Mouse (Mus musculus): ENCODE measurements at regions not wholly inside any gene's neighbourhood (a gene's known extent, or its start where the extent isn't known, plus 50 kb on each side); places are given as distances from the start of the nearest gene placed in this dataset.

DNA sequence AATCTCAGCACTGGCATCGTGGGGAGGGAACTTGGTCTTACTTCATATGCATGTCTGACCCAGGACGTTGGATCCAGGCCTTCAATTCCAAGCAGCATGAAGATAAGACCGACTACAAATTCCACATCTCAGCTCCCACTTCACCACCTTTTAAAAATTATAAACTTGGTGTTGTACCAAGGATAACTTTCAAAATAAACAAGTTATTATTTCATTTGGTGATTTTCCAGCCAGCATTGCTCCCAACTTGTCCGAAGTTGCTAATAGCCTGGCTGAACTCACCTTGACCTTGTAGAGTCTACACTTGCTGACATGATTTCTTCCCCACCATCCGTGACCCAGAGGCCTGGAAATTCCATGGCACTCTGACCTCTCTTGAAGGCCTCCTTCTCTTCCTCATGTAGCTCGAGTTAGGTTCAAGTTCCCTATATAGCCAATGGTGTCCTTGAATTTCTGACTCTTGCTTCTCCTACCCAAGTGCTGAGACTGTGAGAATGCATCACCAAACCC lies 123.7 kb downstream of the Thbs2 start:
- Histone ChIP-seq H3K4me3 (ENCODE audit: low read depth, low read length) (no peak overlapping the region), H3K36me3 (ENCODE audit: control insufficient read depth, insufficient read depth, low read length, poor library complexity, severe bottlenecking) (no peaks in the 10 kb centered on the region), H3K27me3 (ENCODE audit: control insufficient read depth, insufficient read depth, low read length, poor library complexity, severe bottlenecking) (no peaks in the 10 kb centered on the region), H3K9me3 (replicated peaks; ENCODE audit: control insufficient read depth, insufficient read depth, low read length, poor library complexity, severe bottlenecking) (no peaks in the 10 kb centered on the region), H3K9ac (ENCODE audit: low read depth, poor library complexity, severe bottlenecking) (no peak overlapping the region), H3K27ac (ENCODE audit: insufficient read depth, low read length) (no peak overlapping the region), H3K4me1 (ENCODE audit: control insufficient read depth, insufficient read depth, low read length) (no peaks in the 10 kb centered on the region)
- no peak for TF ChIP-seq POLR2A (IDR thresholded peaks at IDR 0.05; ENCODE audit: insufficient read depth, low read length)

DNA sequence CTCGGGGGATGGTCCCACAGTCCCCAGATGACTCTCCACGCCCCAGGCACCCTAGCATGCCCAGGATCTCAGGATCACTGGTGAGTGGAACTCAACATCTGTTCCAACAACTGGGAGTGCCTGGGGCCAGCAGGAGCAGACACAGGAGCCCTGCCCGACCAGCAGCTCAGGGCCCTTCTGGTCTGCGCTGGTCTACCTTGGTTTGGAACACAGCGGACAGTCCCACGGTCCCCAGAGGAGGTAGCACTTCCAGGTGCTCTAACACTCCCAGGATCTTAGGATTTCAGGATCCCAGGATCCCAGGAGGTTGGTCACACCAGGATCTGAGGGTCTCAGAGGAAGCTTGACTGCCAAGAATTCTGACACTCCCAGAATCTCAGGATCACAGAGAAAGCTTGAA lies 131.8 kb downstream of the Thbs2 start:
- H3K4me1 ChIP-seq (ENCODE audit: control insufficient read depth, insufficient read depth, low read length): no peaks in the 10 kb centered on the region
- no peaks in the 10 kb centered on the region for H3K9me3 ChIP-seq (replicated peaks; ENCODE audit: control insufficient read depth, insufficient read depth, low read length, poor library complexity, severe bottlenecking)
- H3K27me3 ChIP-seq (ENCODE audit: control insufficient read depth, insufficient read depth, low read length, poor library complexity, severe bottlenecking): no peaks in the 10 kb centered on the region
- no peak overlapping the region for H3K27ac ChIP-seq (ENCODE audit: insufficient read depth, low read length)
- no peak overlapping the region for H3K9ac ChIP-seq (ENCODE audit: low read depth, poor library complexity, severe bottlenecking)
- H3K36me3 ChIP-seq (ENCODE audit: control insufficient read depth, insufficient read depth, low read length, poor library complexity, severe bottlenecking): no peaks in the 10 kb centered on the region
- no peak for TF ChIP-seq EP300 (IDR thresholded peaks at IDR 0.05; ENCODE audit: insufficient read depth, low read depth, low read length)
- no peak for TF ChIP-seq POLR2A (IDR thresholded peaks at IDR 0.05; ENCODE audit: insufficient read depth, low read length)
- TF ChIP-seq CTCF (IDR thresholded peaks at IDR 0.05; ENCODE audit: low read depth, low read length): no peak
- H3K4me3 ChIP-seq (ENCODE audit: low read depth, low read length): no peak overlapping the region

DNA sequence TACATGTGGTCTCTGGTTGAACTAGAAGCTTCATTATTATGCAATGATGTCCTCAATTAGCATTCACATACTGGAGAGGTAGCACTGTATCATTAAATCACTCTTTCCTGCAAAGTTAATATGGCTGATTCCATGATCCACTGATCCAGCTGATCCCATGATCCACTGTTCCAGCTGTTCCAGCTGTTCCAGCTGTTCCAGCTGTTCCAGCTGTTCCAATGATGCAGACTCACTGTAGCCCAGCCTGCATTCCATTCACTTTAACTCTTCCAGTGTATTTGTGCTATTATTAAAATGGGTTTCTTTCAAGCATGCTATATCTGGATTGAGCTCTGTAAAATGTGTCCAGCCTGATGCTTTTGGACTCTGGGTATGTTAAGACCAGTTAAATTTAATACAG lies 136.8 kb downstream of the Thbs2 start:
- no peaks in the 10 kb centered on the region for H3K36me3 ChIP-seq (ENCODE audit: control insufficient read depth, insufficient read depth, low read length, poor library complexity, severe bottlenecking)
- H3K4me1 ChIP-seq (ENCODE audit: control insufficient read depth, insufficient read depth, low read length): no peaks in the 10 kb centered on the region
- TF ChIP-seq POLR2A (IDR thresholded peaks at IDR 0.05; ENCODE audit: insufficient read depth, low read length): no peak
- no peak for TF ChIP-seq EP300 (IDR thresholded peaks at IDR 0.05; ENCODE audit: insufficient read depth, low read depth, low read length)
- no peak for TF ChIP-seq CTCF (IDR thresholded peaks at IDR 0.05; ENCODE audit: low read depth, low read length)
- no peak overlapping the region for H3K9ac ChIP-seq (ENCODE audit: low read depth, poor library complexity, severe bottlenecking)
- H3K4me3 ChIP-seq (ENCODE audit: low read depth, low read length): no peak overlapping the region
- H3K27ac ChIP-seq (ENCODE audit: insufficient read depth, low read length): no peak overlapping the region
- H3K9me3 ChIP-seq (replicated peaks; ENCODE audit: control insufficient read depth, insufficient read depth, low read length, poor library complexity, severe bottlenecking): no peaks in the 10 kb centered on the region
- no peaks in the 10 kb centered on the region; the same call in 1 of the 2 replicates for H3K27me3 ChIP-seq (ENCODE audit: control insufficient read depth, insufficient read depth, low read length, poor library complexity, severe bottlenecking)

DNA sequence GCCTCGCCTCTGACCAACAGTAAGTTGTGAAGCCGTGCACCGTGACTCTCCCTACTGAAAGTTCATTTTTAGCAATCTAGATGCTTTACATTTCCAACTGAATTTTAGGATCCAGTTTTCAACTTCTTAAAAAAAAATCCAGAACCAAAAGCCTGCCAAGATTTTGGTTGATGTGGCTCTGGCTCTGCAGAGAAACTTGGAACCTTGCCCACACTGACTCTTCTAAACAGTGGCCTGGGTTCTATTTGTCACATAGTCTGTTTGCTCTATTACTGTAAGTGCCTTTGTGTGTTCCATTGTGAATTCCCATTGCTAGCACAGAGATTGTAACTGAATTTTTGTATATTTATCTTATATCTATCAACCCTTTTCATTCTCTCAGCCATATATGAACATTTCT lies 140.8 kb downstream of the Thbs2 start:
- Histone ChIP-seq H3K36me3 (ENCODE audit: control insufficient read depth, insufficient read depth, low read length, poor library complexity, severe bottlenecking) (no peaks in the 10 kb centered on the region), H3K4me1 (ENCODE audit: control insufficient read depth, insufficient read depth, low read length) (no peaks in the 10 kb centered on the region)
- TF ChIP-seq POLR2A (IDR thresholded peaks at IDR 0.05; ENCODE audit: insufficient read depth, low read length) (no peak), EP300 (IDR thresholded peaks at IDR 0.05; ENCODE audit: insufficient read depth, low read depth, low read length) (no peak), CTCF (IDR thresholded peaks at IDR 0.05; ENCODE audit: low read depth, low read length) (no peak)

DNA sequence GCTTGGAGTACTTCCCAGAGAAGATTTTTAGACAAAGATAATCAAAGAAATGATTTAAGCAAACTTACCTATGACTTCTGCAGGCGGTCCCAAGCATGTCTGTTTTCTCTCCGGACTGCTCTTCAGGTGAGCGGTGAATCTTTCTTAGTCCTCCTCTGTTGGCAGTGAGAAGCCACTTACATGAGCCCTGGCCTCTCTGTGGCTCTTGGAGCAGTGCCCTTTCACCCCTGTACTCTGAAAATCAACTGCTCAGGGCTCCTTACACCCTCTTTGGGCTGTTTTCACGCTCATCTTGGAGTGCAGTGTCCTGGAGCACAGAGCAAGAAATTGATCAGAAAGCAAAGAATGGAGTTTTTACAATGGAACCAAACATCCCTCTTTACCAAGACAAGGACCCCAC lies 142.0 kb downstream of the Thbs2 start:
- Histone ChIP-seq H3K36me3 (ENCODE audit: control insufficient read depth, insufficient read depth, low read length, poor library complexity, severe bottlenecking) (no peaks in the 10 kb centered on the region), H3K27me3 (ENCODE audit: control insufficient read depth, insufficient read depth, low read length, poor library complexity, severe bottlenecking) (no peaks in the 10 kb centered on the region; the same call in 1 of the 2 replicates), H3K9ac (ENCODE audit: low read depth, poor library complexity, severe bottlenecking) (no peak overlapping the region), H3K4me3 (ENCODE audit: low read depth, low read length) (no peak overlapping the region), H3K9me3 (replicated peaks; ENCODE audit: control insufficient read depth, insufficient read depth, low read length, poor library complexity, severe bottlenecking) (no peaks in the 10 kb centered on the region), H3K27ac (ENCODE audit: insufficient read depth, low read length) (no peak overlapping the region), H3K4me1 (ENCODE audit: control insufficient read depth, insufficient read depth, low read length) (no peaks in the 10 kb centered on the region)
- TF ChIP-seq EP300 (IDR thresholded peaks at IDR 0.05; ENCODE audit: insufficient read depth, low read depth, low read length) (no peak), CTCF (IDR thresholded peaks at IDR 0.05; ENCODE audit: low read depth, low read length) (no peak), POLR2A (IDR thresholded peaks at IDR 0.05; ENCODE audit: insufficient read depth, low read length) (no peak)

More for the DNA sequence above, 140.8 kb downstream of the Thbs2 start:
- no peak overlapping the region for H3K4me3 ChIP-seq (ENCODE audit: low read depth, low read length)
- no peaks in the 10 kb centered on the region for H3K9me3 ChIP-seq (replicated peaks; ENCODE audit: control insufficient read depth, insufficient read depth, low read length, poor library complexity, severe bottlenecking)
- no peaks in the 10 kb centered on the region; the same call in 1 of the 2 replicates for H3K27me3 ChIP-seq (ENCODE audit: control insufficient read depth, insufficient read depth, low read length, poor library complexity, severe bottlenecking)
- no peak overlapping the region for H3K27ac ChIP-seq (ENCODE audit: insufficient read depth, low read length)
- no peak overlapping the region for H3K9ac ChIP-seq (ENCODE audit: low read depth, poor library complexity, severe bottlenecking)

DNA sequence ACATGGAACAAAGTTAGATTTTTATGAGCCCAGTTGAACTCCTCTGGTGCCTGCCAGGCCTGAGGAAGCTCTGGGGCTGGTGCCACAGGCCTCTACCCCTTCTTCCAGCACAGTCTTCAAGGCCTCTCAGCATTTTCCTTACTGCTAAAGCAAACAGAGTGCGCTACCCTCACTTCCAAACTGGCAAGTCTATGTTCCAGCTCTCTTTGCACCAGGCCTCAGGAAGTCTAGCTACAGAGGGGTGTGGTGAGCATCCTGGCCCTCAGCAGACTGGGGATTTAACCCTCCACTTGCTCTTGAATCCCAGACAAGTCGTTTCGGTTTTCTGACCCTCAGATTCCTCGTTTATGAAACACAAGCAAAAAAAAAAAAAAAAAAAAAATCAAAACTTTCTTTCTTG lies 142.4 kb downstream of the Thbs2 start:
- no peak overlapping the region for H3K4me3 ChIP-seq (ENCODE audit: low read depth, low read length)
- no peaks in the 10 kb centered on the region for H3K9me3 ChIP-seq (replicated peaks; ENCODE audit: control insufficient read depth, insufficient read depth, low read length, poor library complexity, severe bottlenecking)
- H3K27ac ChIP-seq (ENCODE audit: insufficient read depth, low read length): no peak overlapping the region
- H3K4me1 ChIP-seq (ENCODE audit: control insufficient read depth, insufficient read depth, low read length): no peaks in the 10 kb centered on the region
- no peaks in the 10 kb centered on the region; the same call in 1 of the 2 replicates for H3K27me3 ChIP-seq (ENCODE audit: control insufficient read depth, insufficient read depth, low read length, poor library complexity, severe bottlenecking)
- TF ChIP-seq POLR2A (IDR thresholded peaks at IDR 0.05; ENCODE audit: insufficient read depth, low read length) (no peak), CTCF (IDR thresholded peaks at IDR 0.05; ENCODE audit: low read depth, low read length) (no peak), EP300 (IDR thresholded peaks at IDR 0.05; ENCODE audit: insufficient read depth, low read depth, low read length) (no peak)
- H3K36me3 ChIP-seq (ENCODE audit: control insufficient read depth, insufficient read depth, low read length, poor library complexity, severe bottlenecking): no peaks in the 10 kb centered on the region
- H3K9ac ChIP-seq (ENCODE audit: low read depth, poor library complexity, severe bottlenecking): no peak overlapping the region

All from ES-Bruce4 (cell line).